Mouse (Mus musculus): Measurements from ENCODE around the gene Cyp17a1.

DNA sequence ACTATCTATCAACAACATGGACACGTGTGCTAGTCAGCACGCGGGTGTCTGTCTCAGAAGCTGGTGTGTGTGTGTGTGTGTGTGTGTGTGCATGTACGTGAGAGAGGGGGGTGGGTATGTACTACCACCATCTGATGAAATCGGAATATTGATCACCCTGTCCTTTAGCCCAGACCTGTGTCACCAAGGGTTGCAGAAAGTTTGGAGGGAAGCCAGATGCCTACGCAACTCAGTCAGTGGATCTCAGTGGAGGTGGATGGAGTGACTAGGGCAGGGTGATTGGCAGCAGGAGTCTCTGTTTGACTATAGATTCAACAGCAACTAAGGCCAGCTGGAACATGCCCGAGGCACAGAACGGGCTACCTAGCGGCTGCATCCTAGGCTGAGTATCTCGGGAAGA is 4.7 kb downstream of the Cyp17a1 start:
- TF ChIP-seq CTCF (IDR thresholded peaks at IDR 0.05) (no peak), POLR2A (IDR thresholded peaks at IDR 0.05; ENCODE audit: insufficient read depth, low read depth, low read length) (no peak), EP300 (IDR thresholded peaks at IDR 0.05; ENCODE audit: insufficient read depth, low read depth, low read length) (no peak)

All from heart, adult 2 months (tissue).